Mouse (Mus musculus): ENCODE measurements at regions not wholly inside any gene's neighbourhood (a gene's known extent, or its start where the extent isn't known, plus 50 kb on each side); places are given as distances from the start of the nearest gene placed in this dataset.

GRCm38 (mm10) chr3:66762446-66762845, 218.7 kb upstream of the Rsrc1 start:
- H3K4me3 ChIP-seq (ENCODE audit: low read length): no peak overlapping the region
- H3K9me3 ChIP-seq (ENCODE audit: low read length): no peaks in the 10 kb centered on the region
- no peaks in the 10 kb centered on the region for H3K4me1 ChIP-seq (ENCODE audit: insufficient read depth, low read length)
- H3K9ac ChIP-seq (replicated peaks; ENCODE audit: low read length): no peak overlapping the region
- no peak overlapping the region for H3K4me2 ChIP-seq (replicated peaks; ENCODE audit: low read depth, low read length)
- H3K27me3 ChIP-seq (ENCODE audit: insufficient read depth, low read length): no peaks in the 10 kb centered on the region
- no peaks in the 10 kb centered on the region for H3K36me3 ChIP-seq (ENCODE audit: insufficient read depth, low read length)
- no peak for ATAC-seq (ENCODE audit: low FRiP score, low TSS enrichment)
- 82% methylated on average over 3 of the region's 3 CpGs for WGBS
- no peak overlapping the region for H3K27ac ChIP-seq (ENCODE audit: low read length)

GRCm38 (mm10) chr3:66797351-66798010, 183.7 kb upstream of the Rsrc1 start:
- Histone ChIP-seq H3K4me1 (ENCODE audit: insufficient read depth, low read length) (no peaks in the 10 kb centered on the region), H3K4me2 (replicated peaks; ENCODE audit: low read depth, low read length) (0 out of 2 replicates have a peak overlapping the region, but pooled peaks have one; percentile 23), H3K9ac (replicated peaks; ENCODE audit: low read length) (no peak overlapping the region), H3K9me3 (ENCODE audit: low read length) (peaks cover 5% of the 10 kb centered on the region; the same call in 1 of the 2 replicates), H3K27me3 (ENCODE audit: insufficient read depth, low read length) (peaks cover 2% of the 10 kb centered on the region; the same call in 1 of the 2 replicates), H3K4me3 (ENCODE audit: low read length) (no peak overlapping the region), H3K27ac (ENCODE audit: low read length) (no peak overlapping the region), H3K36me3 (ENCODE audit: insufficient read depth, low read length) (no peaks in the 10 kb centered on the region)
- 34% methylated on average over 12 of the region's 12 CpGs for WGBS
- ATAC-seq (ENCODE audit: low FRiP score, low TSS enrichment): peak; percentile 90

- no peak overlapping the region for H3K4me2 ChIP-seq (replicated peaks; ENCODE audit: low read depth, low read length)
- no peaks in the 10 kb centered on the region for H3K36me3 ChIP-seq (ENCODE audit: insufficient read depth, low read length)
- peaks cover 5% of the 10 kb centered on the region; the same call in 1 of the 2 replicates for H3K9me3 ChIP-seq (ENCODE audit: low read length)
- peaks cover 2% of the 10 kb centered on the region; the same call in 1 of the 2 replicates for H3K27me3 ChIP-seq (ENCODE audit: insufficient read depth, low read length)
- peaks cover 3% of the 10 kb centered on the region; the same call in 1 of the 2 replicates for H3K4me1 ChIP-seq (ENCODE audit: insufficient read depth, low read length)
- no peak for ATAC-seq (ENCODE audit: low FRiP score, low TSS enrichment)
- H3K9ac ChIP-seq (replicated peaks; ENCODE audit: low read length): no peak overlapping the region
- H3K4me3 ChIP-seq (ENCODE audit: low read length): no peak overlapping the region
- WGBS: 72% methylated on average over 5 of the region's 5 CpGs
- H3K27ac ChIP-seq (ENCODE audit: low read length): no peak overlapping the region
Measured at GRCm38 (mm10) chr3:66798292-66798691, 182.9 kb upstream of the Rsrc1 start.

GRCm38 (mm10) chr3:66802538-66802937, 178.7 kb upstream of the Rsrc1 start:
- H3K4me2 ChIP-seq (replicated peaks; ENCODE audit: low read depth, low read length): no peak overlapping the region
- WGBS: 71% methylated on average over 5 of the region's 5 CpGs
- peaks cover 2% of the 10 kb centered on the region; the same call in 1 of the 2 replicates for H3K27me3 ChIP-seq (ENCODE audit: insufficient read depth, low read length)
- no peak overlapping the region for H3K9ac ChIP-seq (replicated peaks; ENCODE audit: low read length)
- H3K4me1 ChIP-seq (ENCODE audit: insufficient read depth, low read length): peaks cover 3% of the 10 kb centered on the region; the same call in 1 of the 2 replicates
- ATAC-seq (ENCODE audit: low FRiP score, low TSS enrichment): peak; percentile 83
- H3K9me3 ChIP-seq (ENCODE audit: low read length): no peaks in the 10 kb centered on the region
- H3K36me3 ChIP-seq (ENCODE audit: insufficient read depth, low read length): no peaks in the 10 kb centered on the region
- H3K27ac ChIP-seq (ENCODE audit: low read length): no peak overlapping the region
- no peak overlapping the region for H3K4me3 ChIP-seq (ENCODE audit: low read length)

GRCm38 (mm10) chr3:66806176-66806575, 175.0 kb upstream of the Rsrc1 start:
- no peaks in the 10 kb centered on the region for H3K9me3 ChIP-seq (ENCODE audit: low read length)
- peaks cover 3% of the 10 kb centered on the region; the same call in 1 of the 2 replicates for H3K4me1 ChIP-seq (ENCODE audit: insufficient read depth, low read length)
- H3K4me2 ChIP-seq (replicated peaks; ENCODE audit: low read depth, low read length): no peak overlapping the region
- ATAC-seq (ENCODE audit: low FRiP score, low TSS enrichment): no peak
- no peaks in the 10 kb centered on the region for H3K27me3 ChIP-seq (ENCODE audit: insufficient read depth, low read length)
- no peaks in the 10 kb centered on the region for H3K36me3 ChIP-seq (ENCODE audit: insufficient read depth, low read length)
- H3K9ac ChIP-seq (replicated peaks; ENCODE audit: low read length): no peak overlapping the region
- no peak overlapping the region for H3K27ac ChIP-seq (ENCODE audit: low read length)
- H3K4me3 ChIP-seq (ENCODE audit: low read length): no peak overlapping the region
- 40% methylated on average over 1 of the region's 1 CpGs for WGBS

- no peak for ATAC-seq (ENCODE audit: low FRiP score, low TSS enrichment)
- Histone ChIP-seq H3K9me3 (ENCODE audit: low read length) (no peaks in the 10 kb centered on the region), H3K9ac (replicated peaks; ENCODE audit: low read length) (no peak overlapping the region), H3K27me3 (ENCODE audit: insufficient read depth, low read length) (no peaks in the 10 kb centered on the region), H3K4me2 (replicated peaks; ENCODE audit: low read depth, low read length) (no peak overlapping the region), H3K27ac (ENCODE audit: low read length) (no peak overlapping the region), H3K4me1 (ENCODE audit: insufficient read depth, low read length) (no peaks in the 10 kb centered on the region), H3K4me3 (ENCODE audit: low read length) (no peak overlapping the region), H3K36me3 (ENCODE audit: insufficient read depth, low read length) (no peaks in the 10 kb centered on the region)
- WGBS: 71% methylated on average over 5 of the region's 5 CpGs
Measured at GRCm38 (mm10) chr3:66812686-66813445, 168.3 kb upstream of the Rsrc1 start.

- no peak for ATAC-seq (ENCODE audit: low FRiP score, low TSS enrichment)
- 85% methylated on average over 3 of the region's 3 CpGs for WGBS
- Histone ChIP-seq H3K4me1 (ENCODE audit: insufficient read depth, low read length) (no peaks in the 10 kb centered on the region), H3K4me2 (replicated peaks; ENCODE audit: low read depth, low read length) (no peak overlapping the region), H3K4me3 (ENCODE audit: low read length) (no peak overlapping the region), H3K27me3 (ENCODE audit: insufficient read depth, low read length) (no peaks in the 10 kb centered on the region), H3K36me3 (ENCODE audit: insufficient read depth, low read length) (no peaks in the 10 kb centered on the region), H3K9ac (replicated peaks; ENCODE audit: low read length) (no peak overlapping the region), H3K9me3 (ENCODE audit: low read length) (no peaks in the 10 kb centered on the region), H3K27ac (ENCODE audit: low read length) (no peak overlapping the region)
Measured at GRCm38 (mm10) chr3:66825761-66826160, 155.4 kb upstream of the Rsrc1 start.
